Mouse (Mus musculus) heart, postnatal 4 days (tissue): Measurements from ENCODE around the gene Pdia4. TPM values are rescaled to one million over a fixed set of nuclear protein-coding genes. Genes with fewer than 3 reads are reported as not detected.
"Not testable (repeated sequence)": the region's sequence is repeated elsewhere in the genome, so short reads cannot be mapped to it uniquely, and the experiment has no call there.

Source experiments
- DNase-seq: peaks from one replicate; pipeline ENCODE4 v3.0.0; 2021
- total RNA-seq, 2 experiments: library from RNA; stranded (reverse); gene quantifications; 2 replicates each; pipeline ENCODE4 v1.2.3; 2021

Gene Pdia4
- total RNA-seq, 2 experiments from 2014 or later, result 65.1 to 69.8 TPM

GRCm38 (mm10) chr6:47810181-47810580, 3.0 kb downstream of the Pdia4 start:
- no peak for DNase-seq

GRCm38 (mm10) chr6:47809053-47809452, 4.2 kb downstream of the Pdia4 start:
- DNase-seq, result no peak

- no peak for DNase-seq
These were observed 4.7 kb downstream of the Pdia4 start for GRCm38 (mm10) chr6:47808545-47808944.

- no peak for DNase-seq
These were observed 5.8 kb downstream of the Pdia4 start for GRCm38 (mm10) chr6:47807419-47807818.

- no peak for DNase-seq
These were observed 7.7 kb downstream of the Pdia4 start for GRCm38 (mm10) chr6:47805520-47805919.

GRCm38 (mm10) chr6:47799079-47799478, 14.2 kb downstream of the Pdia4 start:
- peak; percentile 74 for DNase-seq

GRCm38 (mm10) chr6:47794106-47794830, 19.0 kb downstream of the Pdia4 start:
- DNase-seq, result peak; percentile 41

GRCm38 (mm10) chr6:47793284-47793683, 19.9 kb downstream of the Pdia4 start:
- no peak for DNase-seq

- no peak for DNase-seq
These were observed 20.7 kb downstream of the Pdia4 start for GRCm38 (mm10) chr6:47792533-47792932.

GRCm38 (mm10) chr6:47790745-47791144, 22.5 kb downstream of the Pdia4 start:
- DNase-seq, result peak; percentile 20

GRCm38 (mm10) chr6:47788821-47789220, 24.4 kb downstream of the Pdia4 start:
- no peak for DNase-seq

- DNase-seq, result peak; percentile 81
These were observed 25.1 kb downstream of the Pdia4 start for GRCm38 (mm10) chr6:47787941-47788736.

GRCm38 (mm10) chr6:47784707-47785412, 28.4 kb downstream of the Pdia4 start:
- DNase-seq, result no peak

- peak; percentile 36 for DNase-seq
These were observed 31.9 kb downstream of the Pdia4 start for GRCm38 (mm10) chr6:47781091-47781968.

- no peak for DNase-seq
These were observed 32.6 kb downstream of the Pdia4 start for GRCm38 (mm10) chr6:47780576-47781013.

- DNase-seq, result not testable (repeated sequence)
These were observed 41.5 kb downstream of the Pdia4 start for GRCm38 (mm10) chr6:47771760-47772159.

GRCm38 (mm10) chr6:47771113-47771512, 42.1 kb downstream of the Pdia4 start:
- DNase-seq, result not testable (repeated sequence)

GRCm38 (mm10) chr6:47769861-47770260, 43.4 kb downstream of the Pdia4 start:
- DNase-seq, result not testable (repeated sequence)

GRCm38 (mm10) chr6:47768520-47768919, 44.7 kb downstream of the Pdia4 start:
- not testable (repeated sequence) for DNase-seq

GRCm38 (mm10) chr6:47767355-47767754, 45.9 kb downstream of the Pdia4 start:
- not testable (repeated sequence) for DNase-seq

GRCm38 (mm10) chr6:47762686-47763085, 50.5 kb downstream of the Pdia4 start:
- not testable (repeated sequence) for DNase-seq

- not testable (repeated sequence) for DNase-seq
These were observed 53.8 kb downstream of the Pdia4 start for GRCm38 (mm10) chr6:47759406-47759805.
